Mouse (Mus musculus) naive thymus-derived CD4-positive, alpha-beta T cell, adult 5 months (primary cell): Measurements from ENCODE around the gene P2rx5. TPM values are rescaled to one million over a fixed set of nuclear protein-coding genes. Genes with fewer than 3 reads are reported as not detected.

Experiments
- polyA plus RNA-seq: library from polyadenylated mRNA; unstranded; fragments of 100-300 nt; shearing (Covaris generic); gene quantifications from one replicate; pipeline ENCODE4 v1.2.1, GENCODE M21; 2017

P2rx5 gene
- not detected for polyA plus RNA-seq

GRCm38 (mm10) chr11:73159957-73160810 is at the start of gene P2rx5:
P2rx5 (plus strand) TSS chr11:73160421.

GRCm38 (mm10) chr11:73137591-73138501 is 22.4 kb upstream of the P2rx5 start, which contains the start of gene Haspin:
Haspin (minus strand) TSS chr11:73138294.

GRCm38 (mm10) chr11:73176608-73177508 is 16.6 kb downstream of the P2rx5 start, which contains the start of the genes Emc6 and Tax1bp3:
Emc6 (minus strand) TSS chr11:73177037.
Tax1bp3 (plus strand) TSS chr11:73177083.

DNA sequence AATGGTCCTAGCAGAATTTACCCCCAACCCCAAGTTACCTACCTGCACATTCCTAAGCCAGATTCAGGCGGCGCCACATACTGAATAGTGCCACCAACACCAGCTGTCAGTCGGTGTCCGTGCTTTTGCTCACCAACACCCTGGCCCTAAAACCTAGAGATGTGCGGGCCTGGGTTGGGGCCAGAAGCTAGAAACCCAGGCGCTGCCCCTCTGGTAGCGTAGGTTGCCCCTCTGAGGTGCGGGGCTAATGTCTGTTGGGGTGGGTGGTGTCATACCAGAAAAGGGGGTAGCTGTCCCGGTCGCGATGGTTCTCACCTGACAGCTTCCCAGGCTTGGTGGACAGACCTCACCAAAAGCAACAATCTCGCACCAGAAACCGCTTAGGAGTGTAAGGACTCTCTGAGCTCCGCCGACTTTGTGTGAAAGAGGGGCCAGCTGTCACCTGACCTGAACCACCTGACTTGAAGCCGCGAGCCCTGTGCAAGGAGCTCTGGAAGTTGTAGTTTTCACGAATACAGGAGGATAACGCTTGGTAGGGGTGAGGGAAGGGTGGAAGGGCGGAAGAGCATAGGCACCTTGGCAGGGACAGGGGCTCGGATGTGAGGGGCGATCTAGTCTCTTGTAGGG is 38.5 kb downstream of the P2rx5 start, which contains the start of gene Ctns:
Ctns (minus strand) TSS at position 440 of the 627 bp plus-strand sequence.

GRCm38 (mm10) chr11:73199230-73199712 is 39.0 kb downstream of the P2rx5 start, which contains the start of gene Shpk:
Shpk (plus strand) TSS chr11:73199460.

Other genes starting within 250 kb of the P2rx5 start
- 280 TPM for gene Atp2a3, start 199.3 kb upstream of the P2rx5 start, polyA plus RNA-seq
- 0.15 TPM for gene P2rx1, start 161.3 kb upstream of the P2rx5 start, polyA plus RNA-seq
- gene Camkk1, start 141.4 kb upstream of the P2rx5 start, polyA plus RNA-seq = 6.6 TPM
- 14.2 TPM for gene Ncbp3, start 112.6 kb upstream of the P2rx5 start, polyA plus RNA-seq
- gene Itgae, start 69.8 kb upstream of the P2rx5 start, polyA plus RNA-seq = 0.41 TPM
- 2.8 TPM for gene Haspin, start 22.1 kb upstream of the P2rx5 start, polyA plus RNA-seq
- gene Emc6, start 16.6 kb downstream of the P2rx5 start, polyA plus RNA-seq = 101 TPM
- gene Tax1bp3, start 16.7 kb downstream of the P2rx5 start, polyA plus RNA-seq = 20.2 TPM
- gene Ctns, start 38.6 kb downstream of the P2rx5 start, polyA plus RNA-seq = 16.6 TPM
- 7.3 TPM for gene Shpk, start 39.0 kb downstream of the P2rx5 start, polyA plus RNA-seq
- gene Trpv1, start 73.9 kb downstream of the P2rx5 start, polyA plus RNA-seq = not detected
- not detected for gene Trpv3, start 107.0 kb downstream of the P2rx5 start, polyA plus RNA-seq
- gene Aspa, start 169.2 kb downstream of the P2rx5 start, polyA plus RNA-seq = not detected
- not detected for gene Gm49340, start 169.3 kb downstream of the P2rx5 start, polyA plus RNA-seq
- not detected for gene Spata22, start 169.3 kb downstream of the P2rx5 start, polyA plus RNA-seq
- gene Olfr20, start 190.4 kb downstream of the P2rx5 start, polyA plus RNA-seq = not detected
- gene Olfr376, start 210.8 kb downstream of the P2rx5 start, polyA plus RNA-seq = not detected
- gene Olfr1, start 239.2 kb downstream of the P2rx5 start, polyA plus RNA-seq = not detected